Mouse (Mus musculus): ENCODE data around the gene Bphl.

- no peak for TF ChIP-seq CTCF (IDR thresholded peaks at IDR 0.05; ENCODE audit: low read depth, low read length)
- no peak for TF ChIP-seq POLR2A (IDR thresholded peaks at IDR 0.05; ENCODE audit: borderline replicate concordance, low read depth, low read length)
Observed at GRCm38 (mm10) chr13:34084026-34084750, 46.8 kb downstream of the Bphl start.
